Mouse (Mus musculus) MEL (cell line): ENCODE data around the gene Dand5.

Experiments used
- CHD1 ChIP-seq: IDR thresholded peaks from 2 replicates; pipeline ENCODE4 v1.6.1; 2012; ENCODE audit warnings: low read depth, mild to moderate bottlenecking, inconsistent platforms, low read length, improper control_type of control experiment
- CHD2 ChIP-seq: IDR thresholded peaks from 2 replicates; pipeline ENCODE4 v1.6.1; 2011; ENCODE audit warnings: low read length, improper control_type of control experiment
- CTCF ChIP-seq, 3 experiments: IDR thresholded peaks in 2 of 3; conservative IDR thresholded peaks in 1 of 3; 2 replicates each; pipeline ENCODE4 v1.5.1; 2011 to 2012; ENCODE audit warnings: low read length in 3 of 3, low read depth in 2 of 3, mild to moderate bottlenecking in 2 of 3, improper control_type of control experiment in 1 of 3, inconsistent platforms in 1 of 3, mixed read lengths in 1 of 3, moderate library complexity in 1 of 3; ENCODE audit not compliant: control insufficient read depth in 1 of 3, insufficient read depth in 1 of 3, poor library complexity in 1 of 3, severe bottlenecking in 1 of 3
- E2F4 ChIP-seq: IDR thresholded peaks from 2 replicates; pipeline ENCODE4 v1.6.1; 2011; ENCODE audit warnings: low read depth, low read length, improper control_type of control experiment, borderline replicate concordance
- GABPA ChIP-seq: IDR thresholded peaks from 2 replicates; pipeline ENCODE4 v1.6.1; 2012; ENCODE audit warnings: low read depth, mild to moderate bottlenecking, inconsistent platforms, low read length, improper control_type of control experiment, moderate library complexity
- KAT2A ChIP-seq: conservative IDR thresholded peaks from 2 replicates; pipeline ENCODE4 v1.6.1; 2012; ENCODE audit warnings: low read depth, low read length, improper control_type of control experiment, inconsistent platforms
- MAFK ChIP-seq: IDR thresholded peaks from 2 replicates; pipeline ENCODE4 v1.6.1; 2011; ENCODE audit warnings: low read depth, mild to moderate bottlenecking, low read length, improper control_type of control experiment, borderline replicate concordance
- MAZ ChIP-seq: IDR thresholded peaks from 2 replicates; pipeline ENCODE4 v1.6.1; 2012; ENCODE audit warnings: low read depth, mild to moderate bottlenecking, inconsistent platforms, low read length, improper control_type of control experiment
- MYC ChIP-seq: IDR thresholded peaks from 2 replicates; pipeline ENCODE4 v1.6.1; 2011; ENCODE audit warnings: low read depth, mild to moderate bottlenecking, low read length, improper control_type of control experiment, moderate library complexity
- POLR2A ChIP-seq, 2 experiments: IDR thresholded peaks; 2 replicates each; pipeline ENCODE4 v1.6.1; 2011 to 2012; ENCODE audit warnings: low read length in 2 of 2, mild to moderate bottlenecking in 2 of 2, control low read depth in 1 of 2, improper control_type of control experiment in 1 of 2, low read depth in 1 of 2, moderate library complexity in 1 of 2; ENCODE audit not compliant: control insufficient read depth in 1 of 2, insufficient read depth in 1 of 2, poor library complexity in 1 of 2
- POLR2AphosphoS2 ChIP-seq: IDR thresholded peaks from 2 replicates; pipeline ENCODE4 v1.6.1; 2011; ENCODE audit warnings: low read length, improper control_type of control experiment
- TAL1 ChIP-seq: IDR thresholded peaks from 2 replicates; pipeline ENCODE4 v1.6.1; 2012; ENCODE audit warnings: mild to moderate bottlenecking, inconsistent platforms, low read length, moderate library complexity, mixed read lengths
- ZMIZ1 ChIP-seq: IDR thresholded peaks from 2 replicates; pipeline ENCODE4 v1.6.1; 2012; ENCODE audit warnings: low read depth, mild to moderate bottlenecking, inconsistent platforms, low read length, improper control_type of control experiment, moderate library complexity
- ZNF384 ChIP-seq: IDR thresholded peaks from 2 replicates; pipeline ENCODE4 v1.6.1; 2012; ENCODE audit warnings: low read depth, mild to moderate bottlenecking, inconsistent platforms, low read length, improper control_type of control experiment

- TF ChIP-seq MYC = no peak
- TF ChIP-seq CHD2 = no peak
- no peak for TF ChIP-seq POLR2A (IDR thresholded peaks at IDR 0.05; ENCODE audit: control insufficient read depth in 1 of 2, insufficient read depth in 1 of 2, low read depth in 1 of 2, low read length in 2 of 2, poor library complexity in 1 of 2)
- TF ChIP-seq ZMIZ1 = no peak
- TF ChIP-seq CTCF (IDR thresholded peaks at IDR 0.05 in 2 of 3, conservative IDR thresholded peaks at IDR 0.05 in 1 of 3; ENCODE audit: control insufficient read depth in 1 of 3, insufficient read depth in 1 of 3, low read depth in 2 of 3, low read length in 3 of 3, poor library complexity in 1 of 3, severe bottlenecking in 1 of 3) = no peak
- TF ChIP-seq MAZ = no peak
- TF ChIP-seq POLR2AphosphoS2 = no peak
- TF ChIP-seq KAT2A = no peak
- TF ChIP-seq E2F4 = no peak
- no peak for TF ChIP-seq MAFK
- no peak for TF ChIP-seq CHD1
- TF ChIP-seq TAL1 = no peak
- TF ChIP-seq GABPA = no peak
- TF ChIP-seq ZNF384 = no peak
Observed at GRCm38 (mm10) chr8:84769324-84769723, 53.3 kb downstream of the Dand5 start.
